Mouse (Mus musculus) liver (tissue): ENCODE measurements around the gene Gm2000.
"Not testable (repeated sequence)": the region's sequence is repeated elsewhere in the genome, so short reads cannot be mapped to it uniquely, and the experiment has no call there.

Experiments used
- DNase-seq: peaks from one replicate; pipeline ENCODE4 v3.0.0-alpha.2; 2020; ENCODE audit warnings: mixed read lengths

Gene Gm2000

GRCm38 (mm10) chr1:156365740-156366139 is at the start of gene Gm2000:
Gene Gm2000 (plus strand): TSS chr1:156366040.
- DNase-seq = no peak

DNA sequence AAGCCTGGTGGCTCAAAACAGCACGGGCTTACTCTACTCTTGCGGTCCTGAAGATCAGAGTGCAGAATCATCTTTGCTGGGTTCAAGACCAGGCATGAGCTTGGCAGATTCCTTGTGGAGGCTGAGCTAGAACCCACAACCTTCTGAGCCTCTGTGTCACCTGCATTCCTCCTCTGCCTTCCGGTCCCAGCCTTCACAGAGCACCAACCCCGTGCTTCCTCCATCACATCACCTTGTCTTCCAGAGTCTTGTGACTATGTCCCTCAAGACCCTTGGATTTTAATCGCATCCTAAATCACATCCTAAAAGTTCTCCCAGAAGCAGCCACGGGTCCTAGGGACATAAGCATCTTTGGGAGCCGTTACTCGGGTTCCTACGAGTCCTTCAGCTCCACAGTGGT is 42.7 kb upstream of the Gm2000 start:
- DNase-seq = no peak

DNA sequence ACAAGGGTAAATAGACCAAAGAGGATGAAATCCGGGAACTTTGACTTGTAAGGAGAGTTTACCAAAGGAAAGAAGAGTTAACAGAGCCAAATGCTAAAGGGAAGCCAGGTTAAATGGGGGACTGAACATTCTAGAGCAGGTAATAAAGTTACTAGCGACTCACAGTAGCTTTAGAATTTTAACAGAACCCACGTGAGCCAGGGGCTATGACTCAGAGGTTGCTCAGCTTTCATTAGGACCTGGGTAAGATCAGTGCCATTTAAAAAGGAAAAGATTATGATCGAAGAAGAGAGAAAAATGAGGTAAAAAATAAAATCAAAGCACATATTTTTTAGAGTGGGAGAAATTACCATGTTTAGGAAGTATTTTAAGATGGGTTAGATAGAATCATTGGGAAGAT is 25.0 kb upstream of the Gm2000 start:
- DNase-seq = no peak

DNA sequence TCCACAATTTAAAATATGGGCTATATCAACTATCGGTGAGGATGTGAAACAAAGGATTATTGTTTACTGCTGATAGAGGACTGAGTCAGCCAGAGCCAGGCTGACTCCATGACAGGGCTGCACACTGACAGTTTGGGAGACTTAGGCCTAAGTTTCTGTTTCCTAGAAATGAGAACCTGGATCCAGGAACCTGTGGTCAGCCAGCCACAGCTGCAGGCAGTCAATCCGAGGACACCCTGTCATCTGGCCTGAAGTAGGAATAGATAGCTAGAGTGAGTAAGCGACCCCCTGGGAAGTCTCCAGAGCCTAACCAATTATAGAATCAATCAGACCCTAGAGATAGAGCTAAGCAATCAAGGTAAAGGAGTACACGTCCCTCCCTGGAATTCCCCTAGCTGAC is 21.4 kb upstream of the Gm2000 start:
- no peak for DNase-seq

- DNase-seq = no peak
Measured at GRCm38 (mm10) chr1:156345633-156346032, 20.2 kb upstream of the Gm2000 start.

GRCm38 (mm10) chr1:156349031-156349430 is 16.8 kb upstream of the Gm2000 start:
- no peak for DNase-seq

- DNase-seq = no peak
Measured at GRCm38 (mm10) chr1:156350441-156350840, 15.4 kb upstream of the Gm2000 start.

DNA sequence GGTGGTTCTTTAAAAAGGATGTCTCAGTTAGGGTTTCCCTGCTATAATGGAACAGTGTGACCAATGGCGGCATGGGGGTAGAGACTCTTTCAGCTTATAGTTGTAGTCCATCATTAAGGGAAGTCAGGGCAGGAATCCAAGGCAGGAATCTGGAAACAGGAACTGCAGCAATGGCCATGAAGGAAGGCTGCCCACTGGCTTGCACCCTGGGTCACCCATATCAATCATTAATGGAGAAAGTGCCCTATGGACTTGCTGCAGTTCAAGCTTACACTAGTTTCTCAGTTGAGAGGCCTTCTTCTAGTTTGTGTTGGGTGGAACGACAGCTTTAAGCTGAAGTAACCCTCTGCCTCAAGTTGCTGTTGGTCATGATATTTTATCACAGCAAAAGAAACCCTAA is 13.4 kb upstream of the Gm2000 start:
- DNase-seq = no peak

DNA sequence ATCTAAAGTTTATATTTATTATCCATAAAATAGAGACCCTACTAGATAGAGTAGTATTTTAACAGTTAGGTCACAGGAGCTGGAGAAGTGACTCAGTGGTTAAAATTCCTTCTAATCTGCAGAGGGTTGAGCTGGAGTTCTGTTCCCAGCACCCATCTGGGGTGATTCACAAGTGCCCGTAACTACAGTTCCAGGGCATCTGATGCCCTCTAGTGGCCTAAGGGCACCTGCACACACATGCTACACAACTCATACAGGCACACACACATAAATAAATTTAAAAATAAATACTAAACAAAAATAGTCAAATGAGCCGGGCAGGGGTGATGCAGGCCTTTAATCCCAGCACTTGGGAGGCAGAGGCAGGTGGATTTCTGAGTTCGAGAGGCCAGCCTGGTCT is 15.4 kb downstream of the Gm2000 start:
- no peak for DNase-seq

DNA sequence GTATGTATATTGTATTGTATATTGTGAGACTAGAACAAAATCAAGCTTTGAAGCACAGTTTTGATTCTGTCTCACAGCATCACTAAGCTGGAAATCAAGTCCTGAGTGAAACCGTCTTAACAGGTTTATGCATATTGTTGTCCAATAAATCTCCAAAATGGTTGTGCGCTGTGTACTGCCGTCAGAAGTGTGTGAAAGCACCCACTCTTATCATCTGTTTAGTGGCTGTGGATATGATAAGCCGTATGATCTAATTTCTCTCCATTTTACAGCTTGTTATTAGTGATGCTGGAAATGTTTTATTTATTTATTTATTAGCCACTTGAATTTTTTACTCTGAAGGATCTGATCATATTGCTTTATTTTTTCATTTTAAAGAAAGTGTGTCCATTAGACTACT is 20.4 kb downstream of the Gm2000 start:
- DNase-seq = no peak

GRCm38 (mm10) chr1:156386880-156387279 is 21.0 kb downstream of the Gm2000 start:
- DNase-seq = peak; percentile 14

DNA sequence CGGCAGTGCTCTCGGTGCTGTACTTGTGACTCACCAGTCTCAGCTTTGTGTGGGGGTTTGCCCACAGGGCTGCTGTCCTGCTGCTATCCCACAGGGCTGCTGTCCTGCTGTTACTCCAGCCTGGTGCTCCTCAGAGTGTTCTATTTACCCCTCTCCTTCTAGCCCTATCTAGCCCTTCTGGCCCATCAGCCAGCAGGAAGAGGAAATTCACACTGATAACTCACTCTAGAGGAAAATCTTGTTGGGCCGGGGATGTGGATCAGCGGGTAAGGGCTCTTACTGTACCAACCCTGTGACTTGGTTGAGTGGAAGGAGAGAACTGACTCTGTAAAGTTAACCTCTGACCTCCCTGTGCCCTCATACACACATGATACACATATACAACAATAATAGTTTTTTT is 27.3 kb downstream of the Gm2000 start:
- DNase-seq = no peak

GRCm38 (mm10) chr1:156400159-156400558 is 34.3 kb downstream of the Gm2000 start:
- not testable (repeated sequence) for DNase-seq

- DNase-seq = no peak
Measured at GRCm38 (mm10) chr1:156402491-156402890, 36.7 kb downstream of the Gm2000 start.

DNA sequence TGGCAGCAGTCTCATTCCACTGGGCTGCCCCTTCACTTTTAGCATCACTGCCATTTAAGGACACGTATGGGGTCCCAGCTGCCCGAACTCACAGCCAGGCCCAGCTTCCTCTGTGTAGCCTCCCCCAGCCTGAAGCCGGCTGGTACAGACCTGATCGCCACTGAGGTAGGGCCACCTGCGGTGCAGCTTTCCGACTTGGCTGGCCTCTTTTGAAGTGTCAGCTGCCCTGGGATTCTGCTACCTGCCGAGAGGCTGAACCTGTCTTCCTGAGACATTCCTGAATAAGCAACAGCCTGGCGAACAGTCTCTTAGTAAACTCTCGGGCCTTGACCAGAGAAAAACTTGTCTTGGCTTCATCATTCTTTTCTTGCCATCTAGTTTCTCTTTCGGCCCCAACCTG is 37.4 kb downstream of the Gm2000 start:
- DNase-seq = no peak

DNA sequence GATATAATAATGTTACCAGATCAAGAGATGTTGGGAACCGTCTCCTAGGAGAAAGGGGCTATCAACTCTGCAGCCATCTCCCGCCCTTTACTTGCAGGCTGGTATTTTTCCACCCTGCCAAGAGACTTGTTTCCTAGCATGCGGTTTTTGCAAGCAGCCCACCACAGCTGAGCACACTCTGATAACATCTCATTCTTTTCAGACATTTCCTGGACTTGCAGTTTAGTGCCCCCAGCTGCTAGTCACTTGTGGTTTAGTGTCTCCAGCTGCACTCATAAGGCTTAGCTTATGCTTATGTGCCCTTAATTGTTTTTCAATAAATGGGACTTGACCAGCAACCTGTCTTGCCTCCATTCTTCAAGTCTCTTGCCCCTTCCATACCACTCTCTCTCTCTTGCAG is 42.2 kb downstream of the Gm2000 start:
- DNase-seq = no peak

DNA sequence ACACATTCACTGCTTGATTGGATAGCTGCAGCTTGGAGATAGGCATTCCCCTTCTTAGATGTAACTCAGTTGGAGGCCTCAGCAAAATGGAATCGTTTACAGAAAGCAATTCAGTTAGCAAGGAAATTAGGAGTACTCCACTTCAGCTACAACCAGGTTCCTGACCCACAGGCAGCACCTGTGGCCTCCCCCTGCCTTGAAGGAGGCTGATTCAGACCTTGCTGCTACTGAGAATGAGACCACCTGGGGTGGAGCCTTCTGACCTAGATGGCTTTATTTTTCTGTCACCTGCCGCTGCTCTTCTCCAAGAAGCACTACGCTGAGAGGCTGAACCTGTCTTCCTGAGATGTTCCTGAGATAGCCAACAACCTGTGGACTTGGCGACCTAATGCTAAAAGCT is 42.7 kb downstream of the Gm2000 start:
- DNase-seq = no peak
